Mouse (Mus musculus) thymus, postnatal 4 days (tissue): ENCODE data around the gene Vasp.

Experiments used
- DNase-seq: peaks from one replicate; pipeline ENCODE4 v3.0.0; 2021

Gene Vasp

GRCm38 (mm10) chr7:19271238-19272172 is at the start of gene Vasp:
Vasp (minus strand) TSS chr7:19271817.
- DNase-seq: peak; percentile 83

DNA sequence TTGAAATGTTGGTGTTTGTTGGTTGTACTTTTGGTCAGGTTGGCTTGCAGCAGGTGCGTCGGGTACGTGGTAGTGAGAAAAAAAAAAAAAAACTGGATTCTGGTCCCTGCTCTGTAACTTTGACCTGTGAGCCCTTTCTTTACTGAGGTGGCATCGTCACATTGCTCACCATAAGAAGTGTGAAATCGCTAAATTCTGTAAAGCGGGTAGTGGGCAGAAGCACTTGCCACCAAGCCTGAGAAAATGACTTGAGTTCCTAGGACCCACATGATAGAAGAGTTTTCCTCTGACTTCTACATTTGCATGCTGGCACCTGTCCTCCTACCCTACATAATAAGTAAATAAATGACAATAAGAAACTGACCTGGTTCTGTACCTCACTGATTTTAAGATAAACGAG is 49.0 kb upstream of the Vasp start:
- no peak for DNase-seq

GRCm38 (mm10) chr7:19319906-19320305 is 48.3 kb upstream of the Vasp start:
- peak; percentile 93 for DNase-seq

- no peak for DNase-seq
Observed at GRCm38 (mm10) chr7:19319458-19319857, 47.8 kb upstream of the Vasp start.

GRCm38 (mm10) chr7:19318676-19319075 is 47.1 kb upstream of the Vasp start:
- no peak for DNase-seq

GRCm38 (mm10) chr7:19318201-19318600 is 46.6 kb upstream of the Vasp start:
- DNase-seq: no peak

GRCm38 (mm10) chr7:19316451-19317161 is 45.0 kb upstream of the Vasp start:
- DNase-seq: no peak

- no peak for DNase-seq
Observed at GRCm38 (mm10) chr7:19314033-19314432, 42.4 kb upstream of the Vasp start.

GRCm38 (mm10) chr7:19311991-19312390 is 40.4 kb upstream of the Vasp start:
- DNase-seq: no peak

DNA sequence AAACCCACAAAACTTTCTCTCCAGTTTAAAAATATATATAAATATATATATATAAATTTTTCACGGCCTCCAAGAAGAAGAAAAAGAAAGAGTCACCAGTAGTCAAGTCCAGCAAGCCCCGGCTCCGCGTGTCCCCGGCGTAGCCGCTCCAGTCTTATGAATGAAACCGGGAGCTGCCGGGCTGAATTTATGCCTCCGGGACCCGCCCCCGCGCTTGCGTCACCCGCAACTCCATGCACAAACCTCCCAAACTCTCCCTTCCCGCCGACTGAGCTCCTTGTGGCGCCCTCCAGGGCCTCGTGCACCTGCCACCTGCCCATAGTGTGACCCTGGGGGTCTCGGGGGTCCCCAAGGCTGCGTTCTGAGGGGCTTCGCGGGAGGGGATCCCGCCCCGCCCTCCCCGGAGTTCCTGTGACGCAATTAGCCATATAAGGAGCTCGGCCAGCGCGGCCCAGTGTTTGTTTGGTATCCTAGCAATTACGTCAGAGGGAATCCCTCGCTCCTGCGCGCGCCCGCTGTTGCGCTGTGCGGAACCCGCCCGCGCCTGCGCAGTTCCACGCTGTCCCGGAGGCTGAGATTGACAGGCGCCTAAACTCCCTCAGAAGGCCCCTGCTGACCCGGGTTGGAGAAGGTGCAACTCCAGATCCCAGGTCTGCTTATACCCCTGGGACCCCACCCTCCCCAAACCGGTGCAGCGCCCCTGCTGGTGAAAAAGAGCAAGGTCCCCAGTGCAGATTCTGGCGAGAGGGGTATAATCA is 38.4 kb upstream of the Vasp start, which contains the start of gene Fosb:
Gene Fosb (minus strand): TSS at position 168 of the 758 bp plus-strand sequence.
- peak; percentile 97 for DNase-seq

DNA sequence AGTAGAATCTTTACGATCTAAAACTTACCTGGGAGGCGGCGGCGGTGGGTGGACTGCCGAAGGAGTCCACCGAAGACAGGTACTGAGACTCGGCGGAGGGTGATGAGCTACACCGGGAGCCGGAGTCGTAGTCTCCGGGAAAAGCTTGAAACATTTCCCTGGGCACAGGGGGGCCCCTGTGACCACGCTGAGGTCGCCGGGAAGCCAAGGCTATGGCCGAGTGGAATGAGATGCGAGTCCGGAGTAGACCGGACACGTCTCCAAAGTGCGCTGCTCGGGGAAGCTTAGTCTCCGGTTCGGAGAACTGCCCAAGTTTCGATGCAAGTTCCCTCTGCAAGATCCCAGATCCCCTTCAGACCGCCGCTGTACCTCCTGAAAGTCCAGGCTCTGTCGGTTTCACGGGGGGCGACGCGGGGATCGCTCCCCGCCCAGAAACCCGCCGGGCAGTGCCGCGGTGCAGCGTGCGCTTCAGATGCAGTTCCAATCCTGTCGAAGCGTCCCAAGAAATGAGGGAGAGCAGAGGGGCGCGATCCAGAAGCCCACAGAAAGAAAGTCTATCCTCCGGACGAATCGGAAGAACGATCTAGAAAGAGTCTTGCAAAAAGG is 37.8 kb upstream of the Vasp start:
- DNase-seq: no peak

- DNase-seq: peak; percentile 96
Observed at GRCm38 (mm10) chr7:19308454-19309277, 37.0 kb upstream of the Vasp start.

GRCm38 (mm10) chr7:19307739-19308453 is 36.3 kb upstream of the Vasp start:
- peak; percentile 77 for DNase-seq

DNA sequence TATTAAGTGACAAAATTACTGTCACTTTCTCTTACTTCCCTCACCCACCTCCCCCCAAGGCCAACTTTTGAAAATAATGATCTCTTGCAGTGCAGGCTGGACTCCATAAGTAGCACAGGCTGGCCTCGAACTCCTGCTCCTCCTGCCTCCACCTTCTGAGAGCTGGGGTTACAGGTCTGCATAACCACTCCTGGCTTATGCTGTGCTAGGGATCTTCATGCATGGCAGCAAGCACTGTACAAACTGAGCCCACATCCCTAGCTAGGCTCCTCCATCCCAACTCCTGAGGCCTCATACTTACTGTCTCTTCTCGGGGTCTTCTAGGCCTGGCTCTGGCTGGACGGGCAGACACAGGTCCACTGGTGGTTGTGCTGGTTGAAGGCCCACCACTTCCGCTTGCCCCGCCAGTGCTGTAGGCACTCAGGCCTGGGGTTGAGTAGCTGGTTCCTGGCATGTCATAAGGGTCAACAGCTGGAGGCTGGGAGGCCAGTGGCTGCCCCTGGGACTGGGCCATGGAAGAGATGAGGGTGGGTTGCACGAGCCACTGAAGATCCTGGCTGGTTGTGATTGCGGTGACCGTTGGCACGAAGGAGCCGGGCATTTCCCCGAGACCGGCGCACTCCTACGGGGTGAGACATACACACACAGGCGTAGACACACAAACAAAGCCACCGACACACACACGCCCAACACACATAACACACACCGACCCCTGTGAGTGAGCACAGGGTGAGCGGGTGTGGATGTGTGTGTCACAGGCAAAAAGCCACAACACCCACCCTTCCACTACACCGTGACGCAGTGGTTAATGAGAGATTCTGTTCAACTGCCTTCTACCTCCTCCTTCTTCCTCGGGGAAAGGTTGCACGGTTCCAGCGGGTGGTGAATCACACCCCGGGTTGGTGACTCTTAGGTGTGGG is 35.5 kb upstream of the Vasp start:
- no peak for DNase-seq

GRCm38 (mm10) chr7:19305796-19306765 is 34.5 kb upstream of the Vasp start:
- DNase-seq: no peak

DNA sequence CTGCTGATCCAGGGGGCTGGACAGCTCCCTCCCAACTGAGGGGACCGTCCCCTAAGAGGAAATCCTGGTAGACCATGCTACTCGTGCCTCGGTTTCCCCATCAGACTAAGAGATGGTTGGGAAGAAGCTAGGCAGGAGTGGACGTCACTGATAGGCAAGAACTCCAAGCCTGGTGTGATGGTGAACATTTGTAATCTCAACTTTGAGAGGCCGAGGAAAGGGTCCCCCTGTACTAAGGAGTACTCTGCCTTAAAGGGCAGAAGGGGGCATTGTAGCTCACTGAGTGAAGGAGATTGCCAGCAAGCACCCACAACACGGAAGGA is 33.8 kb upstream of the Vasp start:
- DNase-seq: no peak

GRCm38 (mm10) chr7:19304501-19305412 is 33.1 kb upstream of the Vasp start:
- peak; percentile 29 for DNase-seq

DNA sequence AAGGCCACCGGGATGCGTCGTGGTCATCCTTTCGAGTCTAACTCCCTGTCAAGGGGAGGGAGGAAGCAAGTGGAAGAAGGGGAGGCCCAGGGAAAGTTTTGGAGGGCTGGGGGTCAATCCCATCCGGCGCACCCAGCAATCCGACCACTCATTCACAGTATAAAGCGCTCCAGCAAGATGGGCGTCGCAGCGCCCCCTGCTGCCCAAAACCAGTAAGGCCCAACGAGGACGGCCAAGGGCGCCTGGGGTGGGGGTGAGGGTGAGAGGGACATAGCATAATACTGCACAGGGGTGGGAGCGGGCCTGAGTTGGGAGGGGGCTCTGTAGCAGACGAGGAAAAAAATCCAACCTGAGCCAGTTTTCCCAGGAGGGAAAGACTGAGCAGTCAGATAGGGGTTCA is 32.2 kb upstream of the Vasp start:
- peak; percentile 93 for DNase-seq
